35 mouse cellular contexts compared by ENCODE assay signal in genomic region chr3:83283882-83284281, GRCm38 (mm10).
"Had no signal": no experiment of that assay in that cellular context is flagged by ENCODE, and none has a peak within 500 bp of the region (broad histone marks: within the 10 kb centered on the region; RNA-seq: fewer than 3 reads in every experiment).

No protein-coding gene starts in this region.

- H3K9me3 ChIP-seq: heart, embryonic 10.5 days; heart, embryonic 12.5 days; heart, embryonic 13.5 days; heart, embryonic 15.5 days; hindbrain, embryonic 10.5 days; hindbrain, embryonic 12.5 days; hindbrain, embryonic 13.5 days; hindbrain, embryonic 15.5 days; intestine, embryonic 15.5 days; kidney, embryonic 15.5 days had no signal

- H3K9ac ChIP-seq: heart, embryonic 12.5 days; heart, embryonic 13.5 days; heart, embryonic 15.5 days; hindbrain, embryonic 12.5 days; hindbrain, embryonic 13.5 days; hindbrain, embryonic 14.5 days; hindbrain, embryonic 15.5 days; intestine, embryonic 15.5 days; kidney, embryonic 15.5 days had no signal

- H3K27ac ChIP-seq: heart, embryonic 10.5 days; heart, embryonic 13.5 days; heart, embryonic 15.5 days; hindbrain, embryonic 10.5 days; hindbrain, embryonic 12.5 days; hindbrain, embryonic 13.5 days; hindbrain, embryonic 14.5 days; hindbrain, embryonic 15.5 days; hindbrain, postnatal 0 days; intestine, embryonic 15.5 days; kidney, embryonic 15.5 days; kidney, postnatal 0 days; layer of hippocampus, adult 2 months had no signal

- ATAC-seq: hindbrain, embryonic 16.5 days; hindbrain, postnatal 0 days; inflammation-experienced regulatory T-cells, adult 6 months; intestine, embryonic 15.5 days; intestine, embryonic 16.5 days; intestine, postnatal 0 days had no signal

- H3K27me3 ChIP-seq: heart, embryonic 15.5 days; hindbrain, embryonic 12.5 days; hindbrain, embryonic 13.5 days; hindbrain, embryonic 15.5 days; intestine, embryonic 15.5 days had no signal

- H3K4me3 ChIP-seq: heart, embryonic 10.5 days; heart, embryonic 12.5 days; heart, embryonic 13.5 days; heart, embryonic 15.5 days; hindbrain, embryonic 10.5 days; hindbrain, embryonic 12.5 days; hindbrain, embryonic 13.5 days; hindbrain, embryonic 15.5 days; intestine, embryonic 15.5 days; kidney, embryonic 15.5 days; layer of hippocampus, adult 2 months had no signal

- H3K4me2 ChIP-seq: heart, embryonic 11.5 days; heart, embryonic 12.5 days; heart, embryonic 13.5 days; heart, embryonic 15.5 days; hindbrain, embryonic 12.5 days; hindbrain, embryonic 13.5 days; hindbrain, embryonic 14.5 days; hindbrain, embryonic 15.5 days; intestine, embryonic 15.5 days; kidney, embryonic 15.5 days had no signal

- DNase-seq: heart, postnatal 10 days; heart, postnatal 14 days; heart, postnatal 36 days; heart, postnatal 4 days; kidney, adult 11 months; kidney, adult 18-20 months; kidney, adult 2 months; kidney, adult 8-10 months; kidney, adult 9 months; kidney, postnatal 10 days; kidney, postnatal 14 days; kidney, postnatal 25 days; kidney, postnatal 36 days; kidney, postnatal 4 days; layer of hippocampus, adult 9-11 months; layer of hippocampus, postnatal 36 days had no signal

- H3K4me1 ChIP-seq: heart, embryonic 10.5 days; heart, embryonic 12.5 days; heart, embryonic 15.5 days; hindbrain, embryonic 12.5 days; hindbrain, embryonic 13.5 days; hindbrain, embryonic 15.5 days; intestine, embryonic 15.5 days had no signal

- H3K36me3 ChIP-seq: heart, embryonic 10.5 days; heart, embryonic 12.5 days; heart, embryonic 13.5 days; heart, embryonic 15.5 days; hindbrain, embryonic 10.5 days; hindbrain, embryonic 12.5 days; hindbrain, embryonic 13.5 days; hindbrain, embryonic 15.5 days; intestine, embryonic 15.5 days; kidney, embryonic 15.5 days had no signal
